Comparison of ENCODE assay signal across 8 mouse cellular contexts in the genomic region with DNA sequence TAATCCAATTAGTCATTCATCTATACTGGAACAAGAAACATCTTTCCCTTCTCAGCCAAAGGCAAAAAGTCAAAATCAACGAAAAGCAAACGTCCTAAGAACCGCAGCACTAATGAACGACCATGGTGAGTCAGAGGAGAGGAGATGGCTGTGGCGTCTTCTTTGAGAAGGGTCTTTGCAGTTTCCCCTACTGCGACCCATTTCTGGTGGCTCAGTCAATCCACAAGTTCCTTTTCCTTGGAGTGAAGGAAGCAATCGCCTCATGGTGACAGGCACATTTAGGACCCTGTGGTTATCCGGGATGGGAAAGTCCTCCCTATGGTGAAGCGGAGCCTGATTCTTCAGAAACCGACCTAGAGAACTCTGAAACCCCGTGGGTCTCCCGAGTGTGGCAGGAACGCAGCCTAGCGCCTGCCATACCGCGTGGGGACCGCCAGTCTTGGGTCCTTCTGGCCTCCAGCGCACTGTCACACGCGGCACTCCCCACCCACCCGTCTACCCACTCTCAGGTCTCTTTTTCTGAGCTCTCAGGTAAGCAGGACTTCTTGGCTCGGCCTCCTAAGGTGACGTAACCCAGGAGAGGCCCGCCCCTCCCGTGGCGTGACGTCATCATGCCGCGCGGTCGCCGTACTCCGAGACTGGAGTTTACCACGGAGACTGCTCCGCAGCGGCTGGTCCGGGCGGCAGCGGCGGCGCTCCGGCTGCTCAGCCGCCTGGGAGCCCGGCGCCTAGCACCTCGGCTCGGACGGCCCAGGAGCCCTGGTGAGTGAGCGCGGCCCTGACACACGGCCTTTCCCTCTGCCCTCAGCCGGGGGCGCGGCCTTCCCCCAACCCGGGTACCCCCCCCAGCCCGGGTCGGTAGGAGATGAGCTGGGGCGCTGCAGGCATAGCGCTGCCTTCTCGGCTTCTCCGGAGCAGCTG. TPM values are rescaled to one million over a fixed set of nuclear protein-coding genes. Genes with fewer than 3 reads are reported as not detected.
DNase-seq lines count a peak whose midpoint lies in the region; ATAC-seq and TF ChIP-seq lines count a peak whose summit lies in the region.

A gene (plus strand): TSS at position 628 of the 921 bp plus-strand sequence.

- TF ChIP-seq CTCF in lung, adult 2 months (IDR thresholded peaks at IDR 0.05; ENCODE audit: insufficient read depth, low read length), result 0 out of 2 replicates have a peak, but pooled peaks have one; percentile 2

- peak; percentile 96 for ATAC-seq in forebrain, embryonic 14.5 days
- peak; percentile 89 for ATAC-seq in neutrophil, adult 5-6 weeks (ENCODE audit: extremely low read depth, insufficient number of reproducible peaks, low FRiP score, poor library complexity, severe bottlenecking)

- peak within 1 kb of the TSS; percentile 87 for H3K9ac ChIP-seq in forebrain, embryonic 14.5 days (ENCODE audit: low read length)

- DNase-seq in ES-CJ7 (ENCODE audit: low read depth, low spot score), result peak; percentile 97
- DNase-seq in cerebellum, adult 11 months, result peak; percentile 96
- peak; percentile 91 for DNase-seq in forebrain, embryonic 14.5 days (ENCODE audit: low spot score)
- DNase-seq in heart, postnatal 25 days (ENCODE audit: low spot score), result peak; percentile 81
- peak; percentile 91 to 97 for DNase-seq in layer of hippocampus, adult 18-20 months (ENCODE audit: low spot score in 2 of 2)
- peak; percentile 98 for DNase-seq in lung, adult 2 months
- DNase-seq in thymus, adult 18-20 months, result peak; percentile 91 to 93

- H3K4me3 ChIP-seq in forebrain, embryonic 14.5 days (ENCODE audit: low read depth, low read length), result peak within 1 kb of the TSS; percentile 92
- H3K4me3 ChIP-seq in lung, adult 2 months (replicated peaks; ENCODE audit: extremely low read depth, low read depth, low read length), result peak within 1 kb of the TSS; percentile 95

- under 1% methylated on average over 61 of the region's 61 CpGs for WGBS in forebrain, embryonic 14.5 days
- under 1% methylated on average over 61 of the region's 61 CpGs for WGBS in lung, adult 2 months

- H3K36me3 ChIP-seq in forebrain, embryonic 14.5 days (ENCODE audit: control insufficient read depth, insufficient read depth, low read length), result peaks cover 9% of the 10 kb centered on the region; the same call in 1 of the 2 replicates

- peak within 1 kb of the TSS; percentile 53 for H3K4me2 ChIP-seq in forebrain, embryonic 14.5 days (ENCODE audit: low read length)

- H3K27ac ChIP-seq in forebrain, embryonic 14.5 days (ENCODE audit: low read depth, low read length), result peak within 1 kb of the TSS; percentile 63

- H3K9me3 ChIP-seq in forebrain, embryonic 14.5 days (replicated peaks; ENCODE audit: control insufficient read depth, low read length), result no peaks in the 10 kb centered on the region

- TF ChIP-seq POLR2A in lung, adult 2 months (IDR thresholded peaks at IDR 0.05; ENCODE audit: borderline replicate concordance, extremely low read depth, low read depth, low read length), result peak; percentile 58; the same call in 1 of the 2 replicates

- intact Hi-C loops in heart, postnatal 25 days (cut with DNase I), result loop anchor here (1.0 to 5.0 kb wide), 2 partner anchors 38 to 87 kb away; a partner anchor contains a TSS

- peaks cover 3% of the 10 kb centered on the region for H3K4me1 ChIP-seq in forebrain, embryonic 14.5 days (ENCODE audit: control insufficient read depth, insufficient read depth, low read length)
- H3K4me1 ChIP-seq in lung, adult 2 months (ENCODE audit: control insufficient read depth, insufficient read depth, low read length), result peaks cover 9% of the 10 kb centered on the region

- 0 out of 2 replicates have a peak, but pooled peaks cover 3% of the 10 kb centered on the region for H3K27me3 ChIP-seq in forebrain, embryonic 14.5 days (replicated peaks; ENCODE audit: control insufficient read depth, insufficient read depth, low read length)

RNA-seq across cellular contexts. Expression of the gene that starts here (rescaled TPM):
- polyA plus RNA-seq in forebrain, embryonic 14.5 days (2014; fragmentation: Nextera tagmentation; extraction: Ambion mirVana), result 24.8 and 27.3 TPM in 2 replicates
- 10 to 100 TPM; 19.1 to 20.5 TPM for total RNA-seq in heart, postnatal 25 days (2021)
- 10 to 100 TPM; 40.7 to 44.8 TPM for total RNA-seq in layer of hippocampus, adult 18-20 months (2021)
- polyA plus RNA-seq in lung, adult 2 months (2012; rRNA removed), result 5.4 and 8.5 TPM in 2 replicates
- total RNA-seq in neutrophil, adult 5-6 weeks (2017), result 31.3 and 38.4 TPM in 2 replicates

Comparison
In these comparisons a context has a peak if more than half of its experiments do, and no peak if none do; other contexts are left out.
1. Peak in every context shown above with its lines: DNase-seq, ATAC-seq, H3K4me3 ChIP-seq and H3K27ac ChIP-seq.